Mouse (Mus musculus): ENCODE data around the gene Sms. TPM values are rescaled to one million over a fixed set of nuclear protein-coding genes. Genes with fewer than 3 reads are reported as not detected.
A peak's percentile ranks its signal among the peaks of the same experiment; 100 is the strongest.

Sms gene
- 10 to 100 TPM; 45.6 to 72.1 TPM for total RNA-seq (2021)
- long read RNA-seq, experiment 1, transcript Sms-201 (11 exons, 3,717 nt): major isoform, 61 of 76 reads
- long read RNA-seq, experiment 1, partial matches to known transcripts: 8 of 76 reads
- long read RNA-seq, experiment 1, other reads (novel, unspliced or antisense): 6 of 76 reads
- long read RNA-seq, experiment 2, transcript Sms-201 (11 exons, 3,717 nt): major isoform, 46 of 53 reads
- long read RNA-seq, experiment 2, partial matches to known transcripts: 3 of 53 reads
- long read RNA-seq, experiment 2, other reads (novel, unspliced or antisense): 4 of 53 reads

- peak; percentile 26 to 58 for DNase-seq (ENCODE audit: low spot score in 2 of 2)
Observed at GRCm38 (mm10) chrX:157491944-157492726, at the start of gene Sms. Gene Sms, minus strand, starts transcription at chrX:157492287.

- DNase-seq (ENCODE audit: low spot score in 2 of 2): no peak
Observed at GRCm38 (mm10) chrX:157506400-157506799, 14.3 kb upstream of the Sms start.

GRCm38 (mm10) chrX:157504506-157504905 lies 12.4 kb upstream of the Sms start:
- no peak for DNase-seq (ENCODE audit: low spot score in 2 of 2)

- DNase-seq (ENCODE audit: low spot score in 2 of 2): no peak
Observed at GRCm38 (mm10) chrX:157501871-157502270, 9.8 kb upstream of the Sms start.

- DNase-seq (ENCODE audit: low spot score in 2 of 2): no peak
Observed at GRCm38 (mm10) chrX:157500004-157500403, 7.9 kb upstream of the Sms start.

GRCm38 (mm10) chrX:157493159-157493558 lies 1.1 kb upstream of the Sms start:
- DNase-seq (ENCODE audit: low spot score in 2 of 2): no peak

- DNase-seq (ENCODE audit: low spot score in 2 of 2): peak; percentile 20 to 24
Observed at GRCm38 (mm10) chrX:157491145-157491935, 747 bp downstream of the Sms start.

GRCm38 (mm10) chrX:157490769-157491144 lies 1.3 kb downstream of the Sms start:
- DNase-seq (ENCODE audit: low spot score in 2 of 2): no peak

- DNase-seq (ENCODE audit: low spot score in 2 of 2): no peak
Observed at GRCm38 (mm10) chrX:157489871-157490721, 2.0 kb downstream of the Sms start.

- DNase-seq (ENCODE audit: low spot score in 2 of 2): no peak
Observed at GRCm38 (mm10) chrX:157488831-157489230, 3.3 kb downstream of the Sms start.

- no peak for DNase-seq (ENCODE audit: low spot score in 2 of 2)
Observed at GRCm38 (mm10) chrX:157486765-157487164, 5.3 kb downstream of the Sms start.

- no peak for DNase-seq (ENCODE audit: low spot score in 2 of 2)
Observed at GRCm38 (mm10) chrX:157482842-157483241, 9.2 kb downstream of the Sms start.

- DNase-seq (ENCODE audit: low spot score in 2 of 2): no peak
Observed at GRCm38 (mm10) chrX:157481860-157482259, 10.2 kb downstream of the Sms start.

- no peak for DNase-seq (ENCODE audit: low spot score in 2 of 2)
Observed at GRCm38 (mm10) chrX:157477328-157477727, 14.8 kb downstream of the Sms start.

- DNase-seq (ENCODE audit: low spot score in 2 of 2): no peak
Observed at GRCm38 (mm10) chrX:157476153-157476810, 15.8 kb downstream of the Sms start.

GRCm38 (mm10) chrX:157471711-157472660 lies 20.1 kb downstream of the Sms start:
- DNase-seq (ENCODE audit: low spot score in 2 of 2): no peak

- no peak for DNase-seq (ENCODE audit: low spot score in 2 of 2)
Observed at GRCm38 (mm10) chrX:157468795-157469194, 23.3 kb downstream of the Sms start.

GRCm38 (mm10) chrX:157468055-157468454 lies 24.0 kb downstream of the Sms start:
- DNase-seq (ENCODE audit: low spot score in 2 of 2): no peak

- no peak for DNase-seq (ENCODE audit: low spot score in 2 of 2)
Observed at GRCm38 (mm10) chrX:157465949-157466348, 26.1 kb downstream of the Sms start.

Measured in gastrocnemius, postnatal 4 days (tissue).